Mouse (Mus musculus) thymus, adult 18-20 months (tissue): ENCODE measurements around the gene Col5a1.

Experiments
- DNase-seq, 2 experiments: peaks; one replicate each; pipeline ENCODE4 v3.0.0; 2022; ENCODE audit warnings: mixed read lengths in 2 of 2

Gene Col5a1

DNA sequence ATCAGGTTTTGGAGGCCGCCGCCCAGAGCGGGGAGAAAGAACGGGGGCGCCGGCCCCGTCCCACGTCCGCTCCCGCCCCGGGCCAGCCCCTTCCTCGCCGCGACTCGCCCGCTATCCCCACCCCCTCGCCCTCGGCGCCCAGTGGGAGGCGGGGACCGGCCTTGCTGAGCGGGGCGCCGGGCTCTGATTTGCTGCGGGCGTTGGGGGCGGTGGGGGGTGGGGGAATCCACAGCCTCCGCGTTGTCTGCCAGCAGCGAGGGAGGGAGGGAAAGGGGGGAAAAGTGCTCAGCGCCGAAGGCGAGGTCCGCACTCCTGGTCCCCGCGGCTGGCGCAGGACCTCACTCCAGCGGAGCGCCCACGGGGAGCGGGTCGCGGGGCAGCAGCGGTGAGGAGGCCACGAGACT is at the start of gene Col5a1:
TSS of gene Col5a1 (plus strand) at position 278 of the 404 bp plus-strand sequence.
- DNase-seq, result peak; percentile 51 to 62

DNA sequence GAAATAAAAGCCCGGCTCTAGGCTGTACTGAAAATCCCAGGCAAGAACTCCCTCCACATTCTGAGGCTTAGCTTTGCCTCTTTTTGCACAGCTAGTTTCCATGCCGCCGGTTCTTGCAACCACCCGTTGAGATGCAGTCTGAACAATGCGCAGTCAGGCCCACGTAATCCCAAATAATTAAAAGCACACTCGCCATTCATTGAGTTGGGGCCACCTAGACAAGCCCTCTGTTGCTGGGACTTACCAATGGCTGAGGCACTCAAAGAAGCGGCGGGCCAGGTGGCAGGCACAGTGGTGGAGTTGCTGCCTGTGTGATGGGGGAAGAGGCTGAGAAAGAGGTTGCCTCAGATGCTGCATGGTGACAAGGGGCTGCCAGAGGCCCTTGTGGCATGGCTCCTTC is 48.1 kb upstream of the Col5a1 start:
- DNase-seq, result no peak

DNA sequence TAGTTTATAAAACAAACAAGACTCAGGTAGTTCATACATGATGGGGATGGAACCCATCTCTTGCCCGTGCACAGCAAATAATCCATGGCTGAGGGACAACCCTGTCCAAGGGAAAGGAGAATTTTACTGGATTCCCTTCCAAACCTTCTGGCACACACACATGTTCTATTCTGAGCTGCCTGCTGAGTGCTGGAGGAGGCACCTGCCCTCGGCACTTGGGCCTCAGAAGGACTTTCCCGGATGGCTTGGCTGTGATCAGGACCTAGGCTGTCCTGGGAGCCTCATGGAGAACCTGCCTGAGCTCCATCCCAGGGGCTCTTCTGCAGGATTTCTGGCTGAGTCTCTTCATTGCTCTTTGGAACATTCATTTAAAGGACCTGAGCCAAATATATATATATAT is 45.3 kb upstream of the Col5a1 start:
- DNase-seq, result no peak

DNA sequence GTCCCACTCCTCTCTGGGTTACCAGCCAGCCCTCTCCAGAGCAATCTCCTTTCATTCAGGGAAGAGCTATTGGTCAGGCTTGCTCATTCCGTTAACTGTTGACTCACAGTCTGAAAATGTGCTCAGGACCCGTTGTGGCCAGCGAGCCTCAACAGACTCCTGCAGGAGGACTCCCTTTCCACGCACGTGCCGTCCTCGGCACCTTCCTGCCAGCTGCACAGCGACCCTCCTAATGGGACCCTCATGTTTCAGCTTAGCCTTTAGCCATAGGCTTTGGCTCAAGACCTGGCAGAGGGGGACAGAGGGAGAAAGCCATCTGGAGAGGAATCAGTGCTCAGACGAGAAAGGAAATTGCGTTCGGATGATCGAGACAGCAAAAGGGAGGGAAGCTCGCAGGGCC is 43.3 kb upstream of the Col5a1 start:
- DNase-seq, result no peak

DNA sequence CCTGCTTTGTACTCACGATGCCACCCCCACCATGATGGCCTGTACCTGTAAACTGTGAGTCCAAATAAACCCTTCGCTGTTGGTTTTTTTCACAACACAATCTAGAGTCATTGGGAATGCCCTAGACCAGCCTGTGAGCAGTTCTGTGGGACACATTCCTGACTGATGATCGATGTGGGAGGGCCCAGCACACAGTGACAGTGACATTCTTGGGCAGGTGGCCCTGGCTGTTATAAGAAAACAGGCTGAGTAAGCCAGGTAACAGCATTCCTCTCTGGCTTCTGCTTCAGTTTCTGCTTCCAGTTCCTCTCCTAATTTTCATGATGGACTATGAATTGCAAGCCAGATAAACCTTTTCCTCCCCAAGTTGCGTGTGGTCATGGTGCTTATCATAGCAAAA is 41.3 kb upstream of the Col5a1 start:
- no peak for DNase-seq

DNA sequence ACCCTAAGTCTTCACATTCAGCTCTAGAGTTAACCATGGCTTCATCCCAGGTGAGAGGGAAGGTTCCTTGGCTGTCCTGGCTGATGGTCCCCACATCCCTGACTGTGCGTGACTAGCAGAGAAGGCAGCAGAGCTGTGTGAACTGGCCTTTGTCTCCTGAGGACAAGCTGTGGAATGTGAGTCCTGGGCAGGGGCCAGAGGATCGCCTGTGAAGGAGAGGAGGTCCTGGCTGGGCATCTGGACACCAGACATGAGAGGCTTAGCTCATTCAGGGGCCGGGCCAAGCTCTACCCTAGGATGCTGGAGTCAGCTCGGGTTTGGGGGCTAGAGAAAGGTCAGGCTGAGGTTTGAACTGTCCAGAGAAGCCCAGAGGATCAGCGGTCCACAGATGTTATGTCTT is 39.2 kb upstream of the Col5a1 start:
- DNase-seq, result no peak

DNA sequence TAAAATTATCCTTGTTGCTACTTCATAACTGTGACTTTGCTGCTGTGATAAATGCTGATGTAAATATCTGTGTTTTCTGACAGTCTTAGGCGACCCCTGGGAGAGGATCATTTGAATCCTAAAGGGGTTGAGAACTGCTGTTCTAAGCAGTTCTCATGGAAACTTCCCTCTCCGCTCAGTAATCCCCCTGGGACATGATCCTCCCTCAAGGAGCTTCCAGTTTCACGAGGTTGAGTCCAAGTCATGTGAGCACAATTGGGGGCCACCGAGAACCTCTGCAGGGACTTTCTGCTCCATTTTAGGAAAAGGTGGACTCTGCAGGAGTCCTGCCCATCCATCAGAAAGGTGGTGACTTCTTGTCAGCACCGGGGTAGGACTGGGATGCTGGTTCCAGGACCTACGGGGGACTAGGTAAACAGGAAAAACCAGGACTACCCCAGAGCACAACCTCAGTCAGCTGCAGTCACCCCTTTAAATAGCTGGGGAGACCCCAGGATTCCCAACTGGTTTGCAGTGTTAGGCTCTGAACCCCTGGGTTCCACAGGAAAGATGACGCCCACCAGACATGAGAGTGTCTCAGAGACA is 38.3 kb upstream of the Col5a1 start:
- DNase-seq, result no peak

DNA sequence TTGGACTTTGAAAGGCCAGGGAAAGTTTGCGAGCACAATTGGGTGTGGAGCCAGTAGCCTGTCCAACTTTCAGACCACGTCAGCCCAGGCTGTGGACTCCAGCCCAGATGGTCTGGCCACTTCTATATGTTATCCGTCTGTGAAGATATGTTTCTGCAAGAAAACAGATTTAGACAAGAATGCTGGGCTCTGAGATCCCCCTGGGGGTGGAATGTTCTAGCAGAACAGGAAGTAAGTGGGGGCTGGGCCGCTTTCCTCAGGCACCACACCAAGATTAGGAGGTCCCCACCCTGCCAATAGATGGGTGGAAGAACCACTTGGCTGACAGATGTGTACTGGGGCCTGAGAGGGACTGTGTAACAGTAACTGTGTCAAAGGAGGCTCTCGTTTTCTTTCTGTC is 37.8 kb upstream of the Col5a1 start:
- no peak for DNase-seq

DNA sequence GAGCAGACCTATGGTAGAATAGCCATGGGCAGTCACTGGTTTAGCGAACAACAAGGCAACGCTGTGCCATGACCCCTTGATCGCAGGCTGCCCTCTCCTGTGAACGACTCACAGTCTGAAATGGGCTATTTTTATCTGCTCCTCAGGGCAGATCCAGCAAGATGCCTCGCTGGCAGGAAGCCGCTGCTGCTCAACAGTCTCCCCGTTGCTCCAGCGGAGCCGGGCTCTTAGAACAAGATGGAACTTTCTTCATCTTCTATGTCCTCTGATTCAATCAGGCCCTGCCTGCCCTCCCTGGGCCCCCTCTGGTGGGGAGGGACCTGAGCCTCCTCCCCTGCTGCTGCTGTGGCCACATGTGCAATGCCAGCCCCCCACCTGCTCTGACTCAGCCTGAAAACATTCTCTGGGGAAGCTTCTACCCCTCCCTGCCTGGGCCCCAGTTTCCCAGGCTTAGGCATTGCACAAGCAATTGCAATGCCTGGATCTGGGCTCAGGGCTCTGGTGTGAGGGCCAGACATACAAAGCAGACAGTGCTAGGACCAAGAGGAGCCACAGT is 27.8 kb upstream of the Col5a1 start:
- DNase-seq, result peak in 1 of 2 experiments; percentile 9

DNA sequence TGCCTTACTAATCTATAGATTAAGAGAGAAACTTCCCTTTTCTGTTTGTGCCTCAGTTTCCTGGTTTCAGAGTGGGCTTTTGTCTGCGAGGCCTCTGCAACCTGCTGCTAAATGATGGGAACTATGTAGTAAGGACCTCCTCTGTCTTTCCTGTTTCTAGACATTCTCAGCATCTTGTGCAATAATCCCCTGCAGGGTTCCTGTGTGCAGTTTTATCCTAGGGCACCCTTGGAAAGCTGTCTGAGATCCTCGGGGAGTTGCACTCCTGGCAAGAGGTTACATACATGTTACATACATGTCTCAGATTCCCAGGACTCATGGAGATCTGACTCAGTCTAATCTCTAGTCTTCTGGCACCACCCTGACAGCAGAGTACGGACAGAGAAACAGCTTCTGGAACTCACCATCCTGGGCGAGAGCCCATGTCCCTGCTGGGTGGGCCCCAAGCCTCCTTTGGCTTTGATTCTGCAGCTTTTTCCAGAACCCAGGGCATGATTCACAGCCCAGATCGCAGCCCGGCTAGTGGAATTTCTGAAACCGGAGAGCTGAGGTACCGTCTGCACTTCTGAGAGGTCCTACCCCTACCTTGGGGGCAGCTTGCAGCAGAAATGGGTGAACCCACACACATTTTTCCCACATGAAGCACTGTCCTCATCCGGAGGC is 24.5 kb upstream of the Col5a1 start:
- DNase-seq, result no peak

DNA sequence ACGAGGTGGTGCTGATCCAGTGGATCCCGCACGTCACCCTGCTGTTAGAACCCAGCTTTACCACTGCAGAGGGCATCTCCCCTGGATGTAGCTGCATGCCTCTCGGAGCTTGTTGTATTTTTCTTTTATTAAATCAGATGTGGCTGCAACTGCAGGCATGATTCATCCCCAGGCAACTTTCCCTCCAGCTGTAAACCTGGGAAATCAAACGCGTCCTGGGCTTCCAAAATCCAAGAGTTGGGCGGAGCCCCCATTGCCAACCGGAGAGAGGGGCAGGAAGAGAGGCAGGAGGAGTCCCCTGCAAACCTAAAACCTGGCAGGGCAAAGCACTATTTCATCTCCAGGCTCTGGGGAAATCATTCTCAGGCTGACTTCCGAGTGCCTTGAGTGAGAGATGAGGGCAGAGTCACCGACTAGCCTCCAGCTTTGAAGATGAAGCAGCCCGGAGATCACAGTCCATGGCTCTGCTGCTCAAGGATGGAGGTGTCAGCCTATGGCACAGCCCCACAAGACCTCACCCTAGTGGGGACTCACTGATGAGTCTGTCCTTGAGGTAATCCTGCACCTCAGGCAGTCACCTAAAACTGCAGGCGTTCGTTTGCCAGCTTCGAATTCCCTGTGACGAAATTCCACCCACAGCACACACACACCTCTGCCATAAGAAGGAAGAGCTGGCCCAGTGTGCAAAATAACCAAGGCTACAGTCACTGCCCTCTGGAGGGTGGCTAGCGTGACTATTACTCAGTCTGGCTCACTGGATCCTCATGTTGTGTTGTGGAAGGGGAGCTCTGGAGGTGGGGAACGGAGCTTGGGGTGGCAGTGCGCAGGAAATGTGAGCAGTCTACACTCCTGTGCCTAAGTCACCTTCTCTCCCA is 21.5 kb upstream of the Col5a1 start:
- no peak for DNase-seq

DNA sequence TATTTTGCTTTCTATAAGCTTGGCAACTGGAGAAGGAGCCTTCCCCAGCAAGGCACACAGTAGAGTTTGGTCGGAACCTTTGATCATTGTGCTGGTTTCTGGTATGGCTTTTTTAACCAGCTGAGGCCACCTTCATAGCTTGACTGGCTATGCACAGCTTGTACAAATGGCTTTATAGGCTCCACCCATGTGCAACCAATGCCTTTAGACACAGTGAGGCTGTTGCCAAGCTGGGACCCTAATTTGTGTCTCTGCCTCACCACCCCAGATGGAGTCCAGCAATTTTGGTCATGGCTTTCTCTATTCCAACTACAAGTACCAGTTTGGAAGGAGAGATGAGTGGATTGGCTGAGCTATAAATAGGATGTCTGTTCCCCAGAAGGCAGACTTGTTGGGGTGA is 15.6 kb upstream of the Col5a1 start:
- no peak for DNase-seq

DNA sequence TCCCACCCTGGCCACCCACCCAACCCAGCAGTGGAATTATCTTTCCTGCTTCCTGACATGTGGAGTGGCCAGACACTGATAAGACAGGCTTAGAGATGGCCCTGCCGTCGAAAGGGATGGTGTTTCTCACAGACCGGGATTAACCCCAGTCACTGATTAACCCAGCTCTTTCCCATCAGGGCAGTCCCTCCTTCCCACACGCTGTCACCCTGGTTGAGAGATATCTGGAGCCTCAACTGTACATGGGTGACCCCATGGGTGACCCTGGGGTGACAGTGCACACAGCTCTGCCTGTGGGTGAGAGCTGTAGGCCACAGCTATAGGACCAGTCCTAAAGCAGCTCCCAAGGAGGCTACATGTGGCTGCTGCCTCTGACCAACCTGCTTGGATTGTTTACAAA is 15.2 kb upstream of the Col5a1 start:
- DNase-seq, result no peak

DNA sequence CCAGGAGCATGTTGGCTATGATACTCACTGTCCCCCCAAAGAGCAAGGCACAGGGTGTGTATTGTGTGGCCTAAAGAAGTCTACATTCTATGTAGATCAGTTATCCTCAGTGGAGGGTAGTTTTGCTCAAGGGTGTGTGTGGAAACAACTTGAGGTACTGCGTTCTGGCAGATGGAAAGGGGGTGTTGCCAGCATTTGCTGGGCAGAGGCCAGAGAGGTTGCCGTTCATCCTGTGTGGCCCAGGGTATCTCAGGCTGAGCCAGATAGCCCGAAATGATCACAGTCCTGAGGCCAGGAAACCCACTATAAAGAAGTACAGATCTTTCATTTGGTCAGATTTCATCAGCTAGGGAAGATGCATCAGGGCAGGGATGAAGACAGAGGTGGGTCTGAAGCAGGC is 13.9 kb upstream of the Col5a1 start:
- no peak for DNase-seq

DNA sequence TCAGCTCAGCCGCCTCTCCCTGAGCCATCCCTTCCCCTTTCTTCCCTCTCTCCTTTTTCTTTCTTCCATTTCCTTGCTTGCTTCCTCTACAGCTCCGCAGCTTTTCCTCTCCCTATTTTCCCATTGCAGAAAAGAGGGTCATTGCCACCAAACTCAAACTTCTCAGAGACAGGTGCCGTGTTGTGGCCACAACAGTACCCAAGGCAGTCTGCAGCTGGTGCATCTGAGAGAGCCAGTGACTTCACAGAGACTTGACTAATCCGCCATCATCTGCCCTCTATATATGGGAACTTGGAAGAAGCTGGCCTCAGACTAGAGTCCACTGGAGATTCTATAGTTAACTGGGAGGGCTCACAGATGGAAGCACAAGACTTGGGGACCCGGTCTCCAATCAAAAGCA is 13.2 kb upstream of the Col5a1 start:
- no peak for DNase-seq

DNA sequence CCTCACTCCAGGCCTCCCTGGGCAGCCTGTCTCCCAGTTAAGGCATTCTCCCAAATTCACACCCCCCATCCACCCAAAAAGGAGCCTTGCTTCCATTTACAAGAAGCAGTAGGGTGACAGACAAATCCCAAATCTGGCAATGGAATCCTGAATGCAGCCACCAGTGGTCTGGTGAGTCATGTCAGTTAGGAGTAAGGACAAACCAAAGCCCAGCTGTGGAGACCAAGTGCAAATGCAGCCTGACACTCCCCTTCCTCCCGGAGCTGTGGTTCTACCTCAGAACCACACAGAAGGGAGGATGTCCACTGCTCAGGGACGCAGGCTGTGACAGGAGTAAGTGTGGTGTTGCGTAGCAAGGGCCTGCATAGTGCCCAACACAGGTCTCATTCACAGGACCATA is 11.6 kb upstream of the Col5a1 start:
- no peak for DNase-seq

DNA sequence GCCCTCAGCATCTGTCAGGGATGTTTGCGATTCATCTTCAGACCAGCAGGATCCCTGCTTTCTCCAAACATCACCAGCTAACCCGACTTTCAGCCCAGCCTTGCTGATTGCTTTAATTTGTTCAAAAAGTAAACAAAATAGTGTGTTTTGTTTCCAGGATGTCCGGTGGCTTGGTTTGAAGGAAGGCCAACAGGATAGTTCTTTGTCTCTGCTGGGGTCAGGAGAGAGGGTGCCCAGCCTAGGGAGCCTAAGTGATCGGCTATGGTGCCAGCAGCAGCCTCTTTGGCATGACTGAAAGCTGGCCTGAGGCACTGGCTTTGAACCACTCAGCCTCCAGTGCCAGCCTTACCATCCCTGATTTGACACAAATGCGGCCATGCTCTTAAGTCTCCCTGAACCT is 11.0 kb upstream of the Col5a1 start:
- DNase-seq, result no peak

DNA sequence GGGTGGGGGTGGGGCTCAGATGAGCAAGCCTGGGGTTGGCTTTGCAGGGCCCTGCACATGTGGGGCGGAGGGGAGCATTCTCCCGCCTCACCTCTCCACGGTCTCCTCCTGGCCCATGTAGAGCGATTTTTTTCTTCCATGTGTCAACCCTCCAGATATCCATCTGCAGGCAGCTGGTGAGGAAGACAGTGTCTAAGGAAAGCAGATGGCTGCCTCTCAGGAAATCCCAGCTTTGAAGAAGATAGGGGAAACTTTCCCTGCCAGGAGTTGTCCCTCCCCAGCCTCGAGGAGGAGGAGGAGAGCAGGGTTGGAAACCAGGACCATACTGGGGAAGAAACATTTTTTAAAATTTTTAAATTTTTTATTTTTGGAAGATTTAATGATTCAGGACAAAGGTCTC is 10.4 kb upstream of the Col5a1 start:
- DNase-seq, result no peak

DNA sequence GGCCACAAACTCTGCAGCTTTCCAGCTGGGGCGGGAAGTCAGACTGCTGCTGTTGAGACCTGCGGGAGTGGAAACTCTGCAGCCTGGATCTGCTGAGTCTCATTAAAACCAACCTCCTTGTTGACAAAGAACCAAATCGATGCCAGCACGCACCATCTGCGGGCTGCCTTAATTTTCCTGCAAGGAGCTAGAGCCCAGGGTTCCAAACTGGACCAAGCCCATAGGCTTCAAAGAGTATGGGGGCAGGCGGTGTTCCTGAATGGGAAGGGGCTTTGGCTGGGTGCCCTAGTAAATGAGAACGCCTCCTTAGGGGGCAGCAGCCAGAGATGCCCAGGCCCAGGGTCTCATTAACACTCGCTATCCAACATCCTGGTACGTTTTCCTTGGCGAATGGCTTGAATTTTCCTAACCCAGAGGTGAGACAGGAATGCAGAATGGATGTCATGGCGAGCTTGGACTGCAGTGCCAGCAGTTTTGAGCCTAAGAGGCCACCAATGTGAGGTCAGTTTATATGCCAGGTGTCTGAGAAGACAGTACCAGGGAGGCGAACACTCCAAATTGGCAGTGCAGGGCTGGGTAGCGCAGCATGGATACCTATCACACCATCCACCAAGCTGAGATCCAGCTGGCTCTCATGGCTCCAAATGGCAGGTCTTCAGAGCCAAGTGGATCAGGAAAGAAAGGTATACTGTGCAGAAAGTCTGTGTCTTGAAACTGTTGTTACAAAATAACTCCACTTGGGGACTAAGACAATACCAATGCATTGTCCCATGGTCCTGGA is 9.3 kb upstream of the Col5a1 start:
- DNase-seq, result no peak

DNA sequence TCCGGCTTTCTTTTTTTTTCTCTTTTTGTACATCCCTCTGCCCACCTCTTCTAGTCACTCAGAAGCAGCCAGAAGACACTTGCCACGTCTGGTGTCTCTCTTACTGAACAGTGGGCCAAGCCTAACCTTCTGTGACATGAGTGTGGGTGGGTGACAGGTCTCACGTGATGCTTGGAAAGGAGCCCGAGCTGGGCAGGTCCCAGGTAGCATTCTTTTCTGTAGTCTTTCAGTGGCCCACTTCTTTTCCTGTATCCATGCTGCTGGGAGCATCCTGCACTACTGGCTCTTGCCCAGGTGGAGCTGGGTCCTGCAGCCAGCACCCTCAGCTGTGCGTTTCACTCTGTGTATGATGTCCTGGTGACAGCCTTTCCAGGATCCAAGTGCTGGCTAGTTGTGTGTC is 8.2 kb upstream of the Col5a1 start:
- DNase-seq, result no peak

DNA sequence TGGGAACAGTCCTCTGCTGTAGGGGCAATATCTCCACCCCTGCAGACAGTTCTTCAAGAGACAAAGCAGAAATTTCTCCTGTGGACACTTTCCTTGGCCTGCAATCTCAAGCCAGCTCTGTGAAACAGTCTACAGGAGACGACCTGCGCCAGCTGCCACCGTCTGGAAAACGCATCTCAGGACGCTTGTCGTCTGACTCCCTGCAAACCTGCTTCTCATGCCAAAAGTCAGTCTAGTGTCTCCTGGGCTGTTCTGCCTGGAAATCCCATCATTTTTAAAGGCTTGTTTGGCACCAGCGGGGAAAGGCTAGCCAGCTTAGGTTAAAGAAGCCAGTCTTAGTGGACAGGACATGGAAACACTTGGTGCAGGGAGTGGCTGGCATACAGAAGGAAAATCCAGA is 2.9 kb upstream of the Col5a1 start:
- no peak for DNase-seq

DNA sequence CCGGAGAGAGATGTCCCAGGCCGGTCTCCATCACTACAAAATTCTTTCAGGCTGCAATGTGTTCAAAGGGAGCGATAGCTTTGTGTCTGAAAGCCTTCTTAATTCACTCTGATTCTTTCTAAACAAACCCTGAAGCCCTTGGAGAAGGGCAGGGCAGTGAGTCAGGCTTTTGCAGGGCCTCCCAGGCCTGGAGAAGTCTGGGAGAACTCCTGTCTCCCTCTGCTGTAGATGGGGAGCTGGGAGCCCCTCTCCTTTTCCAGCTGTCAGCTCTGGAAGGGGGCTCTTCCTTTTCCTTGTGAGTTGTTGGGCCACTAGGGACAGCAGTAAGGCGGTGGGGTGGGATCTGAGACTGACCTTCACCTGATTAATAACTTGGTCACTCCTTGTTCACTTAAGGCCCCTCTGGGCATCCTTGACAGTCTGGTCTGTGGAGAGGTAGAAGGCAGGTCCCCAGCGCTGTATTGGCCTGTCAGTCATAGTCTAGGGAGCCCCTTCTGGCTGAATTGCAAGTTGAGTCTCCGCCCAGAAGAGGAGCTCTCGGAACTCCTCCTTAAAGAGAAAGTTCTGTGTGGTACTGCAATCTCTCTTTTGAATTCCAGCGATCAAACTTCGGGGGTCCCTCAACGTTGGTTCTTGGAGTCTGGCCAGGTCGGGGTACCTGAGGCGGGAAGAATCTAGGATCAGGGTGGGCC is 623 bp upstream of the Col5a1 start:
- no peak for DNase-seq
